Mouse (Mus musculus) B cell, adult 2 months (primary cell): ENCODE results near the gene Grifin.

Source experiments
- DNase-seq, 2 experiments: peaks; one replicate each; pipeline ENCODE4 v3.0.0; 2022

The Grifin gene

DNA sequence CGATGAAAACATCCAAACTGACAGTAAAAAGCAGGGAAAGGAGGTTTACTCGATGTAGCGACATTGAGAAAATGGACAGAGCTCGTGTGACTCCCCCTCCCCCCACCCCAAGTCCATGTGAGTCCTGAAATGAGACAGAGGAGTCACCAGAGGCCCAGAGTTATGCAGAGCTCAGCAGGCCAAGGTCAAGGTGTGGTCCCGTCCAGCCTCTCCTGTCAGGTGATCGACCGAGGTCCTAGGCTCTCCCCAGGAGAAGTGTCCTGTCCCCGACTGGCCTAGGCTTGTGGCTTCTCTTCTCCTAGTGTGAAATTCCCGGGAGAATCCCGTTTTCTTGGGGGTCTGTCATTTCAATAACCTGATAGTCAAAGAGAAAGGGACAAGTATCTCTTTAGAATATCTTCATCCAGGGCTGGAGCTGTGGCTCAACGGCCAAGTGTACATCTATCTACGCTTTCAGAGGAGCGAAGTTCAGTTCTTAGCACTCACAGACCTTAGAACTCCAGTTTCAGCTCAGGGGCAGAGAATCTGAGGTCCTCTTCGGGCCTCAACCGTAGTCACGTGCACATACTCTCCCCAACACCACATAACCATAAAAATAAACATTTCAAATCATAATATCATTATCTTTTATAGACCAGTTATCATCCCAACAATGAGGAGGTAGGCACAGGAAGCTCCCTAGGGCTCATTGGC is 24.4 kb upstream of the Grifin start:
- DNase-seq = no peak

DNA sequence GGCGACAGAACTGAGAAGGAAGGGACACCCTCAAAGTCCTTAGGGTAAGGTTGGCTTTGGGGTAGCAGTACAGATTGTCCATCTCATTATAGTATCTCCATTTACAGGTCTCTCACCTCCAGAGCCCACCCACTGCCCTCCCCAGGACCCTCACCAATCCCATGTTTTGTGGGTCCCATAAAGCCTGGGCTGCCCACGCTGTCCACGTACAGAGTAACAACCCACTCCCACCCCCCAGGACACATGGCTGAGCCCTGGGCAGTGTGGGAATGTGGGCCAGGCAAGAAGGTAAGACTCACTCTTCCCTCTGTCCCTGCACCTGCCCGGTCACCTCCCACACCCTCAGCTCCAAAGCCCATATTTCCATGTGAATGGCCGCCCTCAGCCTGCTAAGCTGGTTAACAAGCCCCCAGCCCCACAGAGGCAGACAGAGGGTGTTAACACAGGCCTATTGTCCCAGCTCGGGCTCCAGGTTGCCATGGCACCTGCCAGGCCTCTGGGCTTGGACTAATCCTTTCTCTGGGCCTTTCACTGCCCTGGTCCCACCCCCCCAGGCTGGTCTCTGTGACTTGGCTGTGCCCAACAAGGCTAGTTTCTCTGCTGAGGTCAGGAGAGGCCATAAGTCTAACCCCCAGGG is 19.0 kb upstream of the Grifin start:
- no peak for DNase-seq

DNA sequence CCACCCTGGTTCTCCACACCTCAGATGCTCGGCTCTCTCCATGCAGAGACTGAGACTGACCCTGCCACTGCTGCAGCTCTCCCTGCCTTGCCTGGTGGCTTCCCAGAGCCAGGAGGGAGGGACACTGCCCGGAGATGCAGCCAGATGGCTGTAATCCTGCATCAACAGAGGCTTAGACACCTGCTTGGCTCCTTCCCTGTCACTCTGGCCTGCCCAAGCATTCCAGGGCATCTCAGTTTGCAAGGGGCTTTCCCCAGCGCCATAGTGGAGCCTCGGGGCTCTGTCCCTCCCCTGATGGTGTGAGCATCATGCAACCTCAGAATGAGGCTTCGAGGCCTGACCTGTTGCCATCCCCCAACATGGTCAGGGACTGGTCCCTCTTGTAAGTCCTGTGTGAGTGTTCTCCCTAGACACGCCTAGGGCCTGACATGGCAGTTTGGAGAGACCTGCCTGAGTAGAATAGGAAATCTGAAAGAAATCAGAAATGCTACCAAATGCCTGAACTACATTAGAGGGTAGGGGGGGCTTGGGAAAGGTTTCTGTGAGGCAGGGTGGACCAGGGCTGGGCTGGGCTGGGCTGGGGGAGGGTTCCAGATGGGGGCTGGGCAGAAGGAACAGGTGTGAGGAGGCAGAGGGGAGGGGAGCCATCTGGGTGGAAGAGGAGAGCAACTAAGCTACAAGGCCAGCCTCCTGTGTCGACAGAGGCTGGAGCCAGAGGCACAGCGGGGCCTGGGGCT is 18.3 kb upstream of the Grifin start:
- DNase-seq = no peak

- no peak for DNase-seq
These were observed 16.7 kb upstream of the Grifin start for GRCm38 (mm10) chr5:140581569-140581968.

- no peak for DNase-seq
These were observed 14.9 kb upstream of the Grifin start for GRCm38 (mm10) chr5:140579771-140580170.

DNA sequence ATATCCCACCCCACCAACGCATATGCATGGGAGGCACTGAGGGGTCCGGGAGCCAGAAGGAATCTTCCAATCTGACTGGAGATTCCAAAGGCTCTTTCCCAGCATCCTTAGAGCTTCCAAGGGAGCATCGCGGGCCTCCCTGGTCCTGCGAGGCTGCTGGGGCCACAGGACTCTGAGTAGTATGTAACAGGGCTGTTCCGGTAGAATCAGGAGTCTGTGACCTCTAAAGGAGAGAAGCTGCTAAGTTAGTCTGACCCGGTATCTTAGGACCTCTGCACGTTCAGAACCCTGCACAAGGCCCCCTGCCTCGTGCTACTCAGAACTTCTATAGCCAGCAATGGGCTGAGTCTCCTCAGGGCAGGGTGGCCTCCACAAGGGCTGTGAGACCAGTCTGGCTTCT is 14.3 kb upstream of the Grifin start:
- no peak for DNase-seq

- DNase-seq = peak; percentile 38 to 51
These were observed 10.6 kb upstream of the Grifin start for GRCm38 (mm10) chr5:140575381-140575866.

DNA sequence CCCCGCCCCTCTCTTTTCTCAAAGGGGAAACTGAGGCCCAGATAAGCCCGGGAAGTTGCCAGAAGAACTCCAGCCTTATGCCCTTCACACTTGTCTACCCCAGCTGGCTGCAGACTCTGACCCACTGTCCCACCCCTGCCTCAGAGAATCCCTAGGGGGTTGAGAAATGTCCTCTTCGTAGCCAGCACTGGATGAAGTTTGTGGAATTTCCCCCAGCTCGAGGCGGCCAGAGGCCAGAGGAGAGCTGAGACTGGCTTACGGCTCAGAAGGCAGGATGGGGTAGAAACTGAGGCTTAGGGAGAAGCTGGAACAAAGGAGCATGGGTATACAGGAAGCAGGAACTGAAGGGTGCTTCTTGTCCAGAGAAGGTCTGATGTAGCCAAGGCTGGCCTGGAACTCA is 7.7 kb upstream of the Grifin start:
- no peak for DNase-seq

- no peak for DNase-seq
These were observed 6.8 kb upstream of the Grifin start for GRCm38 (mm10) chr5:140571673-140572072.

- DNase-seq = no peak
These were observed 6.3 kb upstream of the Grifin start for GRCm38 (mm10) chr5:140571201-140571600.

GRCm38 (mm10) chr5:140570223-140570870 is 5.5 kb upstream of the Grifin start:
- no peak for DNase-seq

GRCm38 (mm10) chr5:140569032-140569595 is 4.2 kb upstream of the Grifin start:
- DNase-seq = no peak

DNA sequence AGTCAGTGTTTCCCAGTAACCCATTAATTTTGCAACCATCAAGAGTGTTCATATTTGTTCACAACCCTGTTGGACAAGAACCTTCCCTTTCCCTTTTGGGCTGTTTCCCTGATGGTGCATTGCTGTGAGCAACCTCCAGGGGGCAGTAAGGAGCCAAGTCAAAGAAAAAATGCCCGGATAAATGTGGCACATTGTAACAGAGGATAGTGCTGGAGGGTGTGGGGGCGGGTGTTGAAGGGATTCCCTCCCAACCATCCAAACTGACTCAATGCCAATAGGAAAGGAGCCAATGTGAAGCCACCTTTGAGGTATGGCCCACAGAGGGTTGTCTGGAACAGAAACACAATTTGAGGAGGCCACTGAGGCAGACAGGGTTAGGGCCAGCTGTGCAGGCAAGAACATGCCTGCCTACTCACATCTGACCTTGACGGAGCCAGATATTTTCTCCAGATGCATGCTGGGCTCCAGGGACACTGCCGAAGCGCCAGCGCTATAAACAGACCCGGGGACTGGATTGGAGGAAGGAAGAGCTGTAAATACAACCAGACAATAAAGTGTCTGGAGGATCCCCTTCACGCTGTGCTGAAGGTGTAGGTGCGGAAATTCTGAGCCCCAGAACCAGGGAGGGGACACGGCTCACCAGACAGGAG is 3.6 kb upstream of the Grifin start:
- DNase-seq = peak; percentile 84 to 85

DNA sequence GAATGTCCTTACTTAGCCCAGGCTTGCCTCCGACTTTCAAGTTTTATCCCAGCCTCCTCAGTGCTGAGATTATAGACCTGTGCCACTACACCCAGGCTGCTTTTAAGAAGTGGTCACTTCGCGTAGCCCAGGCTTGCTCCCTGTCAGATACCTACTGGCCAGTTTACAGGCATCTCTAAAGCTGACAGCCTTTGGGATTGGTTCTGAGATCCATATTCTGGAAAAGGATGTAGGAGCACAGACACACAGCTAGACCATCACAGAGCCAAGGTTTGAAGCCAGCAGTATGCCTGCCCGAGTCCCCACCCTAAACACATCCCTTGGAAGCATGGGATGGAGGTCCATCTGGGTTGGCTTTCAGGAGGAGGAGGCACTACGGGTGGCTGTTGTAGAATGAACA is 2.9 kb upstream of the Grifin start:
- DNase-seq = no peak

DNA sequence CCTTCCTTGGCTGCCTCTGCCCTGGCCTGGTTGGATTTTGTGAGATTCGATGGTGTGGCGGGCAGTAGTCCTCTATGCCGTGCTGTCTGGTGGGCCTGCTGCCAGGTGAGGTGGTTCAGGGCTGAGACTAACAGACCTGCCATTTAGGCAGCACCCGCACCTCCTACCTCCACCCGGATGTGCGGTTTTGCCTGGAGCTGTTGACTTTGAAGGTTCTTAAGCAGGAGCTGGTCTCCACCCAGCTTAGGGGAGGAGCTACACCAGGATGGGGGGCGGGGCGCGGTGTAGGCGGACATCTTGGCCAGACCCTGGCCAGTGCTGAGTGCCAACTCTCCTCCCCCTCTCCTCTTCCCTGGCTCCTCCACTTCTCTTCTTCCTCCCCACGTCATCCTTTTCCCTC is 2.5 kb upstream of the Grifin start:
- DNase-seq = peak; percentile 88 to 90

DNA sequence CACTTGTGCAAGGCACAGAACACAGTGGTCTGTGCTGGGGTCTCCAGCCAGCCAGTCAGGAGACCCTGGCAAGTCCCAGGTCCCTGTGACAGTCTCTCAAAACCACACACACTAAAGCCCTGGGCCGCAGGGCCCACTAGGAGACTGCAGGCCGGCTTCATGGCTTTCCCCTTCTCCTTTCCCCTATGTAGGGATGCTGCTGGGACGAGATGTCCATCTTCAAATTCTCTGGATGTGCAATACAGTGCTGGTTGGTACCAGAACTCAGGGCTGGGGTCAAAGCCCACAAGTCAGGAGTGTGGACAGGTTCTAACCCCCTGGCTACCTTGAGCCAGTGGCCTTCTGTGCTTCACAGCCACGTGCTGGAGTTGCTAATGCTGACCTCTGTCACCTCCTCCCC is 1.4 kb upstream of the Grifin start:
- DNase-seq = no peak

- DNase-seq = peak; percentile 67 to 69
These were observed 985 bp upstream of the Grifin start for GRCm38 (mm10) chr5:140565856-140566255.

DNA sequence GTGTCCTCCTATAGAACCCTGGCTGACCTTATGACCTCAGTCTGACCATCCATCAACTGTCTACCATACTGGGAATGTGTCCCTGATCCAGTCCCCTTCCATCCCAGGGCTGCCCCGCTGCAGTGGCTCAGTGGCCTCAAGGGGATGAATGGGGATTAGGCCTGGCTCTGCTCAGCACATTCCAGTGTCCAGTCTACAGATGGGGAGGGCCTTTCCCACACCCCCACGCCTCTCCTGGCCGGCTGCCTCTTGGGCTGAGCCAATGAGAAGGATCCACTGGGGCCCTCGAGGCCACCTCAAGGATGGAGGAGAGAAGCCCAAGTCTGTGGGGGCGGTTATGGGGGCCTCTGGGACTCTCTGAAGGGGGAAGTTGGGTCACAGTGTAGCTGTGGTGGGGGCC is 580 bp upstream of the Grifin start:
- no peak for DNase-seq

- DNase-seq = no peak
These were observed 2.3 kb downstream of the Grifin start for GRCm38 (mm10) chr5:140562601-140563000.

- no peak for DNase-seq
These were observed 8.0 kb downstream of the Grifin start for GRCm38 (mm10) chr5:140556859-140557258.

DNA sequence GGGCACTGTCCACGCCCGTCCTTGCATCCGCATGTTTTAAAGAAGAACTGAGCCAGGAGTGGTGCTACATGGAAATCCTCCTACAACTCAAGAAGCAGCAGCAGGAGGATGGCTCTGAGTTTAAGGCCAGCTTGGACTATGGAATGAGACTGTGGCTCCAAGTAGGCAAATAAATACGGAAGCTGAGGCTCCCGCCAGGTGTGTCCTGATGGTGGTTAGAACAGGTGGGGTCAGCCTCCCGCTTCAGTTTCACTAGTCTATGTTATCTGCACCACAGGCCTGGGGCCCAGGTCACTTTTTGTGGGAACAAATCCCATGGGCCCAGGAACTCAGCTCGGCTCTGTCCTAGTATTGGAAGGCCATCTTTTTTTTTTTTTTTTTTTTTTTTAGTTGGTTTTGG is 11.2 kb downstream of the Grifin start:
- no peak for DNase-seq

GRCm38 (mm10) chr5:140549306-140550047 is 15.4 kb downstream of the Grifin start:
- no peak for DNase-seq
